Mouse (Mus musculus): ENCODE measurements around the gene Pbx4.

The Pbx4 gene

GRCm38 (mm10) chr8:69897857-69898256 is 65.6 kb downstream of the Pbx4 start:
- in situ Hi-C loops (cut with MboI, MseI) = no loop called here

GRCm38 (mm10) chr8:69899876-69900275 is 67.6 kb downstream of the Pbx4 start:
- in situ Hi-C loops (cut with MboI, MseI) = loop anchor here (5.0 kb wide), 1 partner anchor 97 kb away; the partner anchor contains the start of gene Gatad2a

GRCm38 (mm10) chr8:69900895-69901451 is 68.7 kb downstream of the Pbx4 start:
- in situ Hi-C loops (cut with MboI, MseI) = loop anchor here (5.0 kb wide), 1 partner anchor 96 kb away; the partner anchor contains the start of gene Gatad2a

- in situ Hi-C loops (cut with MboI, MseI) = loop anchor here (5.0 kb wide), 1 partner anchor 96 kb away; the partner anchor contains the start of gene Gatad2a
Observed at GRCm38 (mm10) chr8:69901484-69902162, 69.3 kb downstream of the Pbx4 start.

- in situ Hi-C loops (cut with MboI, MseI) = loop anchor here (5.0 kb wide), 1 partner anchor 95 kb away; the partner anchor contains the start of gene Gatad2a
Observed at GRCm38 (mm10) chr8:69902163-69903062, 70.1 kb downstream of the Pbx4 start, which contains the start of the genes Tssk6, Ndufa13 and Yjefn3. Gene Tssk6 (plus strand): TSS chr8:69902184. Gene Ndufa13 (minus strand): TSS chr8:69902558. Gene Yjefn3 (minus strand): TSS chr8:69902712.

GRCm38 (mm10) chr8:69903063-69903542 is 70.8 kb downstream of the Pbx4 start:
- in situ Hi-C loops (cut with MboI, MseI) = loop anchor here (5.0 kb wide), 1 partner anchor 94 kb away; the partner anchor contains the start of gene Gatad2a

- in situ Hi-C loops (cut with MboI, MseI) = loop anchor here (5.0 kb wide), 1 partner anchor 93 kb away; the partner anchor contains the start of gene Gatad2a
Observed at GRCm38 (mm10) chr8:69904096-69904495, 71.8 kb downstream of the Pbx4 start.

GRCm38 (mm10) chr8:69906260-69906659 is 74.0 kb downstream of the Pbx4 start:
- in situ Hi-C loops (cut with MboI, MseI) = no loop called here

- in situ Hi-C loops (cut with MboI, MseI) = no loop called here
Observed at GRCm38 (mm10) chr8:69907106-69907505, 74.8 kb downstream of the Pbx4 start.

GRCm38 (mm10) chr8:69911917-69912316 is 79.6 kb downstream of the Pbx4 start:
- in situ Hi-C loops (cut with MboI, MseI) = no loop called here

- in situ Hi-C loops (cut with MboI, MseI) = no loop called here
Observed at GRCm38 (mm10) chr8:69912478-69913074, 80.3 kb downstream of the Pbx4 start.

- in situ Hi-C loops (cut with MboI, MseI) = no loop called here
Observed at GRCm38 (mm10) chr8:69914526-69914925, 82.2 kb downstream of the Pbx4 start.

GRCm38 (mm10) chr8:69915748-69916147 is 83.5 kb downstream of the Pbx4 start:
- in situ Hi-C loops (cut with MboI, MseI) = no loop called here

- in situ Hi-C loops (cut with MboI, MseI) = no loop called here
Observed at GRCm38 (mm10) chr8:69918506-69918905, 86.2 kb downstream of the Pbx4 start.

- in situ Hi-C loops (cut with MboI, MseI) = no loop called here
Observed at GRCm38 (mm10) chr8:69919010-69919409, 86.7 kb downstream of the Pbx4 start.

- in situ Hi-C loops (cut with MboI, MseI) = loop anchor here (10.0 kb wide), 1 partner anchor 245 kb away; no protein-coding TSS in a partner anchor
Observed at GRCm38 (mm10) chr8:69919876-69920662, 87.8 kb downstream of the Pbx4 start.

GRCm38 (mm10) chr8:69921141-69921540 is 88.8 kb downstream of the Pbx4 start:
- in situ Hi-C loops (cut with MboI, MseI) = loop anchor here (10.0 kb wide), 1 partner anchor 244 kb away; no protein-coding TSS in a partner anchor
